Mouse (Mus musculus): ENCODE results near the gene Fam163a.

Fam163a gene

DNA sequence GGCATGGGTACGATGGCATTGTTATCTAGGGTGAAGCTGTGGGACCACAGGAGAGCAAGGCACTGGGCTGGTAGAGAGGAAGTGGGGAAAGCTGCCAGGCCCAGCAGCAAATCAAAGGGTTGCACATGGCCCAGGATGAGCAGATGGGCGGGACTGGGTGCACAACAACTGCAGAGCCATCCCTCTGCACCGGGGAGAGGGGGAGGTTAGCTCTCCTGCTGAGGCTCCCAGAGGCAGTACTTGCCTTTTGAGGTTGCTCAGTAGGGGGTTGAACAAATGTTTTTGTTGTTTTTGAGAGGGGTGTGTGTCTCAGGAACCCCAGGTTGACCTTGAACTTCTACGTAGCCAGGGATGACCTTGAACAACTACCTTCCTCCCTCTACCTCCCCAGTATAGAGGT, 128.4 kb downstream of the Fam163a start:
- no peak for DNase-seq

GRCm38 (mm10) chr1:156074575-156074974, 130.3 kb downstream of the Fam163a start:
- no peak for DNase-seq

DNA sequence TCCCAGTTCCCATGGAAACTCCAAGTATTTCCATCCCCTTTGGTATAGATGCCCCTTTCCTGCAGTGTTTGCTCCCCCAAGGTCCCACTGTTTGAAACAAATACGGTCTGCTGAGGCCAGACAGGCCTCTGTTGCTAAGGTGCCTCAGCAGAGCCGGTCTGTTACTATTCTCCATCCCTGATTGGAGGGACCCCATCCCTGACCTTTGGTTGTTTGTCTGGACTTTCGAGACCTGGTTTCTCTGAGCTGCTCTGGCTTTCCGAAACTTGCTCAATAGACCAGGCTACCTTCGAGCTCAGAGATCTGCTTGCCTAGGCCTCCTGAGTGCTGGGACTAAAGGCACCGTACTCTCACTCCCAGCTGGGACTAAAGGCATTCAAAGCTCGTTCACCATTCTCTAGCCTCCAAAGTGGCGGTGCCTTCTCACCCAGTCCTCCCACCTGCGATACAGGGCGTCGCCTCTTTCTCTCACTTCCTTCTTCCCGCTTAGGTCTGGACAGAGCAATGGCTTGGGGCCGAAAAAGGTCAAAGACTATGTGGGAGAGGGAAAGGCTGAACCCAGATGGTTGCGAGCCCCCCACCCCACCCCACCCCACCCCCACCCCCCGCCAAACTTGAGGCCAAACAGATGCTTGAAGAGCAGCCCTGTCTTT, 131.5 kb downstream of the Fam163a start:
- DNase-seq: no peak

DNA sequence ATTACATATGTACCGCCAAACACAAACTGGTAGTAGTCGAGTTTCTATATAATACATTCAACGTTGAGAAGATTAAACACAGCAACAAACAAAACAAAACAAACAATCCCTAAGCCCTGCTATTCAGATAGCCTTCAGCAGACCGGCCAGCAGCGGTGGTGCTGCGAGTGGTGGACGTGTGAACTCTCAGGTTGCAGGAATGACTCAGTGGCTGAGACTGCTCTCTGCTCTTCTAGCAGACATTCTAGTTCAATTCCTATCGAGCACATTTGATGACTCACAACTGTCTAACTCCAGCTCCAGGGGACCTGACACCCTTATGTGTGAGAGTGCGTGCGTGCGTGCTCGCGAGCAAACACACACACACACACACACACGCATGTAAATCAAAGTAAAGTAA, 134.7 kb downstream of the Fam163a start:
- no peak for DNase-seq

DNA sequence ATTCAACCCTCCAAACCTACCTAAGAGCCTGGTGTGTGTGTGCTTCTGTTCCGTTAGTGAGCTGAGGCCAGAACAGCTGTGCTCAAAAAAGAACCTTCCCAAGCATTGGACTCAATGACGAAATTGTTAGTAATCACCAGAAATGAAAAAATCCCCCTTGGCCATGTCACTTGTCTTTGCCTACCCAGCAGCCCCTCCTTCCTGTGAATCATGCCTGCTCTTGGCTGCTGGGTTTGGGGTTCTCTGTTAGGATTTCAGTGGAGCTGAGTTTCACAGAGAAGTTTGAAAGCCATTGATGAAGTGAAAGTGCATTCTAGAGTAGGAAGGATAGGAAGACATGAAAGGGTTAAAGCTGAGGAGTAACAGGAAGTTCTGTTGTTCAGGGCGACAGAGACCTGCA, 138.7 kb downstream of the Fam163a start:
- no peak for DNase-seq

DNA sequence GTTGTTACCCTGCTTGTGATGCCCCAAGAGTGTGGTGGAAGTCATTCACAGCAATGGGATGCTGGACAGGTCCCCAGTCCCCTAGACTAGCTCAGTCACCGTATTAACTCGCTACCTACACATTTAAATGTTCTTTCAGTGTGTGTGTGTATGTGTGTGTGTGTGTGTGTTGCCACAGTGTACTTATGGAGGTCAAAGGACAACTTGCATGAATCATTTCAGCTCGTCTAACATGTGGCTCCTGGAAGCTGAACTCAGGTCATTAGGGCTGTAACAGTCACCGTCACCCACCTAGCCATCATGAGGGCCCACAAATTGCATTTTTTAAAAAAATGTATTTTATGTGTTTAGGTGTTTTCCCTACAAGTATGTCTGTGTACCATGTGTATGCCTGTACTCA, 142.6 kb downstream of the Fam163a start:
- no peak for DNase-seq

- no peak for DNase-seq
Measured at GRCm38 (mm10) chr1:156058207-156058606, 146.6 kb downstream of the Fam163a start.

DNA sequence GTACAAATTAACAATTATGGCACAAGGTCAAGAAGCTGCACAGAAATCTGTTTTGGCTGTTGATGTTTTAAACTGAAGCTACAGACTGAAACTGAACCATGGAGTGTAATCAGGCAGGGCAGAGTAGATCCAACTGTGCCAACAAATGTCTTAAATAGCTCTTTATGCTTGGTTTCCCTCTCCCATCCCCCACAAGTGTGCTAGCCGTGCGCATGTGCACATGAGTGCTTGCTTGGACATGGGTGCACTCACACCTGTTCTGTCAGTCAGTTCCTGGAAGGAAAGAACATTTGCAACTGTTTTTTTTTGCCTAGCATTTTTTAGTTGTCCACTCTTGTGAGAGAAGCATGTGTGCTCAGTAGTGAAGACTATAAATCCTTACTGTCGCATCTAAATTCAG, 158.1 kb downstream of the Fam163a start:
- DNase-seq: peak; percentile 53

- DNase-seq: no peak
Measured at GRCm38 (mm10) chr1:156044211-156044611, 160.6 kb downstream of the Fam163a start.

DNA sequence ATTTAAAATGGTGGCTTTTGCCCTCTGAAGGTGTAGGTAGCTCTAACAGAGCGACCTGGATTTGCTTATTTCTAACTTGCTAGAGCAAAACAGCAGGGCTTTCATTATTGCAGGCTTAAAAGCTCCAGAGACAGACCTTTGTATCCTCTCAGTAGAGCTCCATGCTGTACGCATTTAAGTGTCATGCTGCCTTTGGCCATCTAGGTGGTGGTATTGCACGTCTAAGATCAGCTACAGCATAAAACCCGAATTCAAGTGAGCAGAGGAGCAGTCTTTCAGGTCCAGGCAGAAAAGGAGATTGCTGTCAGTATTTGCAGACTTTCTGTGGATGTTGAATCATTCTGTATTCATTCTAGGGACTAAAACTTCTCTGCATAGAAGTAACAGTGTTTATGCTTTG, 161.8 kb downstream of the Fam163a start:
- no peak for DNase-seq

DNA sequence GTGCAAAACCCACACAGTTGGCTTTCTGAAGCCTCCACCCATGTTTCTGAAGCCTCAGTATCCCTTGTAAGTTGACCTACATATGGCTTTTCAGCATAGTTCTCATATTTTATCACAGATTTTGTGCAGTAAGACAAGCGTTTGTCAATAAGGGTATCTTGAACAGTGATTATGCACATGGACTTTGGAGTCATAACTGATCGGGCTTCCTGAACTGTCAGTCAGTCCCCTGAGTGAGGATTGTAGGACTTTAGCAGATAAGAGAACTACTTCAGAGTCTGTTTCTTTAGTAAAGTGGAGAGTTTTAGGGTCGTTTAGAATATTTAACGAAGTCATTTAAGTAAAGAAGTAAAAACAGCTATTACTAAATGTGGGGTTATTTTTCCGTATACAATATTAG, 162.3 kb downstream of the Fam163a start:
- no peak for DNase-seq

GRCm38 (mm10) chr1:156041451-156042241, 163.2 kb downstream of the Fam163a start:
- DNase-seq: no peak

- DNase-seq: peak; percentile 91
Measured at GRCm38 (mm10) chr1:156040731-156041401, 164.0 kb downstream of the Fam163a start.

- DNase-seq: peak; percentile 33
Measured at GRCm38 (mm10) chr1:156039989-156040388, 164.8 kb downstream of the Fam163a start.

DNA sequence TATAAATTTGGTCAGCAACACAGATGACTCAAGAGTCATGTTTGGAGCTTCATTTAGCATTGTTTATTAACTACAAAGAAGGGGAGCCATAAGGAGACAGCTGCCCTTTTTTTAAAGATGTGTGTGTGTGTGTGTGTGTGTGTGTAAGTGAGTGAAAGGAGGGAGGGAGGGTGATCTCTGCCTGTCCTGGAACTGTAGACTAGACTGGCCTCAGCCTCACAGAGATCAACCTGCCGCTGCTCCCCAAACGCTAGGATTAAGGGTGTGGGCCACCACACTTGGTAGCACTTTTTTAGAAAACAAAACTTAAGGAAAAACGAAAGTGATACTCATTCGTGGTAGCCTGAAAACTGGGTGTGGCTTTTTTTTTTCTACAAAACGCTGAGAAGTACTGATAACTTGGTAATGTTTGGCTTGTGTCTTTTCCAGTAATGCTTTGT, 167.7 kb downstream of the Fam163a start:
- peak; percentile 38 for DNase-seq

DNA sequence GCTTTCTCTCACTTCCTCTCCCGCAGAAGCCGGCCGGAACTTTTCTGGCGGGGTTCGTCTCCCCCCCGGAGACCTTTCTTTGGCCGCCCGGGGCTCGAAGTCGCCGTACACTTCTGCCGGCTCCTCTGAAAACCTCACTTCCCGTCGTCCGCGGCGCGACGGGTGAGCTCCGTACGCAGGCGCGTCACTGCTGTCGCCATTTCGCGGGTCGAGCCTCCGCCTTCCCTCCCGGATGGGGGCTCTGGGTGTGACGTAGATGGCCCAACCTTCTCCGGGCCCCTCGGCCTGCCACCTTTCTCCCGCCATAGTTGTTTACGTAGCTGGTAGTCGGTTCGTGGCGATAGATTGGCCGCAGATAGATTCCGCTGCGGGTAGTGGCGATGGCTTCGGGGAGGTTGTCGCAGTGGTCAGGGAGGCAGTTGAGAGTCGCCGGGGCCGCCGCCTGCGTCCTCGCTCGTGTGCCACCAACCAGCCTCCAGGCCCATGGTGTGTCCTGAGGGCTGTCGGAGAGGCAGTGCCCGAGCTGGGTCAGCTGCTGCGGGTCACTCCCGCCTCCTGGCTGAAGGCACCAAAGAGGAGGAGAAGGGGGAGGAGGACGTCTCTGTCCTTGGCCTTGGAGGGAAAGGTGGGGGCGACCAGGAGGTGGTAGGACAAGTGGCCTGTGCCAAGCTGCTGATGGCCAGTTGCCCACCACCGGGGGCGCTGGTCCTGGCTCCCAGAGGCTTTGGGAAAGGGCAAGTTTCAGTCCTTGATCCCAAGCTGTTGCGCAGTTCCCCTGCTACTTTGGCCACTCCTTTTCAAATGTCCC, 168.7 kb downstream of the Fam163a start, which contains the start of gene Tor1aip1:
Gene Tor1aip1 (minus strand): TSS at position 551 of the 808 bp plus-strand sequence.
- DNase-seq: peak; percentile 99

DNA sequence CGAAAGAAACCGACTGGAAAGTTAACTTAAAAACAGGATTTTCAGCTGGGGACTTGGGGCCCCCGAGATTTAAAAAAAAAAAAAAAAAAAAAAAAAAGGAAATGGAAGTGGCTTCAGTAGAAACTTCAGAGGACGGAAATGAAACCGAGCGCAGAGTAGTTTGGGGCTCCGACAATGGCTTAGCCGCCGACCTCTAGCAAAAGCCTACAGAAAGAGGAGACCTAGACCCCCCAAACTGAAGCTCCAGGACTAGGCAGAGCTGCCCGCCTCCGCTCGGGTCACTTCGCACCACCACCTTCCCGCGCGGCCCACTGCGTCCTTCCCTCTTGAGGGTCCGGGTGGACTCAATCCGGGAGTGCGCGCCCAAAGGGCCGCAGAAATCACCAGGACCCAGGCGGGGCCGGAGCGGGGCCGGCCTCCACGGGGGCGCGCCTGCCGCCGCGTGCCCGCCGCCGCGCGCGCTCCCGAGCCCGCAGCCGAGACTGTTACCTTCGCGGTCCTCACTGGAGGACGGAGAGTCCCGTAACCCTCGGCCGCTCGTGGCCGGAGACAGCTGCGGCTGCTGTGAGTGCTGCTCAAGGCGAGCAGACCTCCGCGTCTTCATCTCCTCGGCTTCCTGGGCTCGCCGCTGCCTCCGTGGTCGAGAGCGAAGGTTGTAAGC, 169.4 kb downstream of the Fam163a start, which contains the start of gene Tor1aip2:
Gene Tor1aip2 (plus strand): TSS at position 135 of the 661 bp plus-strand sequence.
- DNase-seq: no peak

DNA sequence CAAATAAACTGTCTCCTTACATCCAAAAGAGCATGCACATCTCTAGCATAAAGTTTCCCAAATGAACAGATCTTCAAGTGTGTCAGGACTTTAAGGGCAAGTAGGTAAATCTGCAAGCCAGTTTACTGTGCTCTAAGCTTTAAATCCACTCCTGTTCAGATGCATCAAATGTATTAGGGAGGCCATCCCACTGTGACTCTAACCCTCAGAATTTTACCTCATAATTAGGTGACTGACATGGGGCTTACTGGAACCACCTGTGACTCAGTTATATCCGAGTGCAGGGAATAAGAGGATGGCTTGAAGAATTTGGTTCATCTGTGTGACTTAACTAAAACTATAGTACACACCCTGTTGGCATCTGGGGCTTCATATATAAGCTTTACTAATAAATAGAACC, 170.2 kb downstream of the Fam163a start:
- DNase-seq: no peak

GRCm38 (mm10) chr1:156033921-156034320, 170.9 kb downstream of the Fam163a start:
- no peak for DNase-seq

DNA sequence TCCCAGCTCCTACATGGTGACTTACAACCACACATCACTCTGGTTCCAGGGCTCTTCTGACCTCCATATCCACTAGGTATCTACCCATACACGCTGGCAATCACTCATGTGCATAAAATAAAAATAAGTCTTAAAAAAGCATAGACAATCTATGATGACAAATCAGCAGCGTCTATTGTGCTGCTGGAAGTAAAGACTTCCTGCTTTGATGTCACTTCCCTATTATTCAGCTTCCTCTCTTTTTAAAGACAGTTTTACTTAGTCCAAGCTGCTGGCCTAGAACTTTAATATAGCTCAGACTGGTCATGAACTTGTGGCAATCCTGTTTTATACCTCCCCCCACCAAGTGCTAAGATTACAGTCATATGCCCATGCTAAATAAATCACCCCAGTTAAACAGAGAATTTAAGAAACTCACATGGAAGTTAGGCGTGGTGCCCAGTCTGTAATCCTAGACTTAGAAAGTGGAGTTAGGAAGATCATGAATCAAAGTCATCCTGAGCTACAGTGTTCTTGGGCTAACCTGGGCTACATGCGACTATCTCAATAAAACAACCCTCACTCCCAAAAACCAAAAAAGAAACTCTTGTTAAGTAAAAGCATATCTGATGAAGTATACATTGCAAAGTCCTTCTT, 176.4 kb downstream of the Fam163a start:
- DNase-seq: no peak

- DNase-seq: no peak
Measured at GRCm38 (mm10) chr1:156027849-156028248, 177.0 kb downstream of the Fam163a start.

Measured in cerebellum, adult 11-12 months (tissue).